Mouse (Mus musculus) ovary, adult 18-20 months (tissue): ENCODE results near the gene Vamp4.
"Not testable (repeated sequence)": the region's sequence is repeated elsewhere in the genome, so short reads cannot be mapped to it uniquely, and the experiment has no call there.

Experiments
- DNase-seq: peaks from one replicate; pipeline ENCODE4 v3.0.0; 2022; ENCODE audit warnings: low spot score, mixed read lengths

Vamp4 gene

DNA sequence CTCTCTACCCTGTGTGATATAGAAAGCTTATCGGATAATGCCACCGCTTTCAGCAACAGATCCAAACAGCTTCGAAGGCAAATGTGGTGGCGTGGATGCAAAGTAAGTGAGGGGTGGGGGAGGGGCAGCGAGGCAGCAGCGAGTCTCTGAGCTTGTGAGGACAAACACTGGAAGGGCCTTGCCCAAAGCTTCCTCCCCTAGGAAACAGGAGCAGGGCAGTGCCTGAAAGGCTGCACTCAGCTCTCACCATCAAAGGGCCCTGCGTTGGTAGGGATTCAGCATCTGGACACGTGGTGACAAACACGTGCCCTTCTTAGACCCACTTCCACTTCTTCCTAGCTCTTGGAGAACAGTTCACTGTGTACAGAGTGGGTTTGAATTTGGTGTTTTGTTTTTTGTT, 19.1 kb downstream of the Vamp4 start:
- no peak for DNase-seq

DNA sequence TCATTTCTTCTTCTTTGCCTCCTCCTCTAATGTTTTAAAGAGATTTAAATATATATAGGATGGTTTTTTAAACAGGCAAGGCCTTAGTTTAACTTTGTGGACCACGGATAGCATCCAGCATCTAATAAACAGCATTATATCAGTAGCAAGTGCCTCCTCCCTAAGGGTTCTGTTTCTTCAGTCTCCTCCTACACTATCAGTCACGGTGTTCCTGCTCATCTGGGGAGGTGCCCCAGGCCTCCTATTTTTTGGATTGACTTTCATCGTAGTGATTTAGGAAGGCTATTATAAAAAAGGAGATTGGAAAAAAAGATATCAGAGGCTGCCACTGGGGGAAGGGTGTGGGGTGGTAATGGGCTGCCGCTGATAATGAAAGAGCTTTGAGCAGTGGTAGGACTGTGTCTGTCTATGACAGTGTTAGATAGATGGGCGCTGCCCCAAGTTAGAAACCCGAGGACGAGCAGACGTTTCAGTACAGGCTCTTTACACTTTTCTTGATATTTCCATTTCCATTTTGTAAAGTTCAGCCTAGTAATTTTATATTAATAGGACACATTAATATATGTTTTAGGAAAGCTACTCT, 20.2 kb downstream of the Vamp4 start:
- no peak for DNase-seq

DNA sequence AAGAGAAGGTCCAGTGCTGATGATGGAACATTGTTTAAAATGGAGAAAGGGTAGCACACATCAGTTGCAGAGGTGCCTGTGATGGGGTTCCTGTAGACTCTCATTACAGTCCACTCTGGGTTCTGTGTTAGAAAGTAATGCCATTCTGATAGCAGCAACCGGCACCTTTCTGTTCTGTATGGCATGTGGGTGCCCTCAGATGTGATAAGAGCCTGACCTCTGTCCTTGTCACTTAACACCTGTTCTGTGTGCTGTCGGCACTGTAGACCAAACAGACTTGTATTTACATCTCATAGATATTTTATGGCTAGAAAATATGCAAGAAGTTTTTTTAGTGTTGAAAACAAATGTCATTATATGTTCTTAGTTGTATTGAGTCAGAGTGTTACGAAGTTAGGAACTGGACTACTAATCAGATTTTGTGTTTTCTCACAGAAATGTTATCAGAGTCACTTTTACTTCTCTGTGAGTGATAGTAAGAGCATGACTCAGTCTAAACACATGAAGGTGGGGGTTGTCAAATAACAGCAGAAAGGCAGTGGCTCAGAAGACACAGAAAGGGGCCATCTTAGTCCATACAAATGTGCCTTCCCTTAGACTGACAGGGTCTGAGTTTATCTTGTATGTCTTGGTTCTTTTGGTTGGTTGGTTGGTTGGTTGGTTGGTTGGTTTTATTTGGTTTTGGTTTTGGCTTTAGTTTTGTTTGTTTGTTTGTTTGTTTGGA, 27.2 kb downstream of the Vamp4 start:
- DNase-seq = no peak

DNA sequence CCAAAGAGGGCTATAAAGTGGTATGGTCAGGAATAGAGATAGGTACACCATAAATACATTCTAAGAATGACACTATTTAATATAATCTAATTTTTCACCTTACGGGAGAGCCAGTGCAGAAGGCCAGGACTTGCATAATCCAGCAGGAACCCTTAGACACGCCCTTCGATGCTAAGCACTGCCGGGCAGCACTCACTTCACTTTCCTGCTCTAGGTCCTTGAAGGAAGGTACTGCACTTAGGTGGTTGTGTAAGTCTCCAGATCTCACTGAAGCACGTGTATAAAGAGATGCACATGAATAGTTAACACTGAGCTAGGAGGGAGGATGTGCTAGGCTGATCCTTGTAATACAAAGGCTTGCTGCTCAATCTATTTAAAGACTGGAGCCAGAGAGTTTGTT, 29.3 kb downstream of the Vamp4 start:
- no peak for DNase-seq

DNA sequence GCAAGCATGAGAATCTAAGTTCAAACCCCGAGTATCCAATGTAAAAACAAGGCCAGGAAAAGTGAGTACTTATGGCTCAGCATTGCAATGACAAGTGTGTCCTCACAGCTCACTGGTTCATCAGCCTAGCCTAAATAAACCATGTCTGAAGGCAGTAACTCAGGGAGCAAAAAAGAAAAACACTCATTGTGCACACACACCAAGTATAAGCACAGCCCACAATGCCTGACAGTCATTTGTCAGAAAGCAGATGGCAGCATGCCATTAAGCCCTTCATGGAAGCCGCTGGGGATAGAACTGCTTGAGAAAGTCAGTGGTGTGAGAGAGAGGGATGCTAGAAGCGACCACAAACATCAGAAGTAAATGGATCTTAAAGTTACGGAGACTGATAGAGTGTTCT, 31.0 kb downstream of the Vamp4 start:
- no peak for DNase-seq

DNA sequence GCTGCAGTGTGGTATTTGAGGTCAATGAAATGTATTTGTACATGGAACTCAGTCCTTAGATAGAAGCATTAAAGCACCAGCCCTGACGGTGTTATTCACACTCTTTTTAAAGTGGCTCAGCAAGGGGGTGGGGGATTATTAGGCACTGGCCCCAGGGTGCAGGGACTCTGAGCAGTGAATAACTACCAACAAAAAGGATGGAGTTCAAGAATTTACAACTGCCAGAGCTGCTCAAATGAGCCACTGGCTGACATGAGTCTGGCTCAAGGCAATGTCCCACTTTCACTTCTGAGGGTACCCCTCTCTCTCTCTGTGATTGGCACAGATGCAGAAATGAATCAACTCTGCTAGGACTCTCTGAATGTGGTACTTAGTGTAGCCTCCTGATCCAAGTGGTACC, 37.8 kb downstream of the Vamp4 start:
- no peak for DNase-seq

DNA sequence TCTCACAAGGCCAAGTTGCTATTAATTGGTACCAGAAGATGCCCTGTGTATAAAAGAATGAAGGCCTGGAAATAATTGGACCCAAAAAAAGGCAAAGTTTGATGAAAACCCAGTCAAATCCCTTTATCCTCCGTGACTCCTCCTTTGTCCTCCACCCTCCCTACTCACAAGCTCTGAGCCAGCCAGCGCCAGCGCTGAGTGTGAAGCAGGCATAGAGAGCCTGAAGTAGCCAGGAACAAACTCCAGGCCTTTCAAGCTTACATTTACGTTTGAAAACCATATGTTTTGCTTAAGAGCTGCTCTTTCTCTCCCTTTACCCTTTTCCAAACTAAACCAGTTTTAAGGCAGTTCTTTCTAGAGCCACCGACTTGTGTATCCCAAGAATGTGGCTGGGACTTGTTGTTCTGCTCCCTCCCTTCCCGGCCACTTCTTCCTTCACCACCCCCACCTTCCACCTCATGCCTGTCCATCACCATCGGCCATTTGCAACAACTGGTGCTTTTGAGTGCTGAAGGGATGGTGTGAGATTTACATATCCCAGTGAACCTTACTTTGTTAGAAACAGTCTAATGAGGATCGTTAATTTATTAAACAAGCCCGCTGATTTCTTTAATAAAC, 39.4 kb downstream of the Vamp4 start:
- DNase-seq = no peak

DNA sequence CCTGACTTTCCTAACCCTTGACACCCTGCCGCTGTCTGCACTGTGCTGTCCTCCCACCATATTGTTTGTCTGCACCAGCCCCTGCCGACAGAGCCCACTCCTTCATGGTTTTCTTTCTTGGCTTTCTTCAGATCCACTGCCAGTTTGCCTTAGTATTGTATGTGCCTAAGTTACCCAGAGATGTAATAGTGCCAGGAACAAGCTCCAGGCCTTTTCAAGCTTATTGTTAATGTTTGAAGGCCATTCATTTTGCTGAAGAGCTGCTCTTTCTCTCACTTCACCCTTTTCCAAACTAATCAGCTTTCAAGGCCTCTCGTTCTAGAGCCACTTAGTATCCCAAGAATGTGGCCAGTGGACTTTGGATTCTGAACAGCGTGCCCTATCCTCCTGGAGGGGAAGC, 40.9 kb downstream of the Vamp4 start:
- no peak for DNase-seq

DNA sequence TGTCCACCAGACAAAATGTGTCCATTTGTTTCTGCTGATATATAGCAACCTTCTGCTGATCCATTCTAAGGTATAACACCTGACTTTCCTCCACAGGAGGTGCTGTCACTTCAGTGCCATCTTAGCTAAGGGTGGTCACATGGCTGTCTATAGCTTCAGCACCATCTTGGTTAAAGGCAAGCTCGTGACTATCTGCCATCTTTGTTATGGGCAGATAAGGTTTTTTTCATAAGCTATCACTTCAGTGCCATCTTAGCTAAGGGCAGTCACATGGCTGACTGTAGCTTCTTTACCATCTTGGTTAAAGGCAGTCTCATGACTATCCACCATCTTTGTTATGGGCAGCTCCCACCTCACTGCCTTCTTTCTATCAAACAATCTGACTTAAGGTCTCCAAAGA, 45.2 kb downstream of the Vamp4 start:
- no peak for DNase-seq

DNA sequence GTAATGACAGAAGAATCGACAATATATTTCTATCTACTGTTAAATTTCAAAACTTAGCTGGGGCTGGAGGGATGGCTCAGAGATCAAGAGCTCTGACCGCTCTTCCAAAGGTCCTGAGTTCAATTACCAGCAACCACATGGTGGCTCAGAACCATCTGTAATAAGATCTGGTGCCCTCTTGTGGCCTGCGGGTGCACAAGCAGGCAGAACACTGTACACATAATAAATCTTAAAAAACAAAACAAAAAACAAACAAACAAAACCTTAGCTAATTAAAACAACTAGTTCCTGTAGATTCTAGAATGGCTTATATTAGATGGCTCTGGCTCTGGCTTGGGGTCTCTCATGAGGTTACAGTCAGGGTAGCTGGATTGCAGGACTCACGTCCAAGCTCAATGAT, 50.2 kb downstream of the Vamp4 start:
- DNase-seq = no peak

DNA sequence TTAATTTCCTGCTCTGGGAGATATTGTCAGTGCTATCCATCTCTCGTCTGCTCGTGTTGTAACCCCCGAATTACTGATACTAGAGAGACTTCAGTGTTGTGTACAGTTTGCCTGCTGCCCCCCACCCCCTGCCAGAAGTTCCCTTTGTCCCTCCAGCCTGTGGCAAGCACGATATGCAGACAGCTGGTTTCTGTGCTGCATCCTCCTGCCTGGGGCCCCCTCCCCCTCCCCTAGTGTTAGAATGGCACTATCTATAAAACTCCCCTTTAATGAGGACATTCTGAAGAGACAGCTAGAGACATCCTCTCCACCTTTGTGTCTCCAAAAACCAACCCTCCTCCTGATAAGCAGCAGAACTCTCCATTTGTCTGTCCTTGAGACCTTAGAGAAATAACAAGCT, 53.6 kb downstream of the Vamp4 start:
- peak; percentile 8 for DNase-seq

DNA sequence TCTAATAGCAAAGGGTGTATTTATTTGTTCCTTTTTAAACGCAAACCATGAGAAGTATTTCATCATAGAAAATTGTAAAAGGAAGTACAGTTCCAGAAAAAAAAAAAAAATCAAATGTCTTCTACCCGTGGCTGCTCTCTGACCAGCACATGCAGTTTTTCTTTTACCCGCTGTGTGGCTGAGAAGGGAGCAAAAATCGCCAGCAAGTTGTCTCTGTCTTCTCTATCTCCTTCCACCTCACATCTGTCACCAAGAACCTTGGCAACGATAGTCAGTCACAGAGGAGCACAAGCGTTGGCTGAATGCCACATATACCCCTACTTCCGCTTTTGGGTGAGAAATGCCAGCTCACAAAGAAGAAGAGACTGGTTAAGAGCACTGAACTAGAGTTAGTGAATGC, 54.9 kb downstream of the Vamp4 start:
- DNase-seq = no peak

DNA sequence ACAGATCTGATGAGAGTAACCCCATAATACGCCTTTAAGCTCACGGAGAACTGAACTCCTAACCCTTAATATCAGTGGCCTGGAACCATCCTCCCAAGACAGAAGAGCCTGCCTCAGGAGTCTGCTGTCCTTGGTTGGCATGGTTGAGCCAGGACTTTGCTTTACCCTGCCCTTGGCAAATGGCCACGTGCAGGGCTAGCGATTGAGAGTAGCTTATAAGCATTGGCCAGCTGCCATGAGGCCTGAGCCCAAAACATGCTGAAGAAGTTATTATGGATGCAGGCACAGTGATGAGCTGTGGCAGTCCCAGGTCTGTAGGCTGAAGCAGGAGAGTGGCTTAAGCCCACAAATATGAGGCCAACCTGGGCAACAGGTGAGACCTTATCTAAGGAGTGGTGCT, 57.5 kb downstream of the Vamp4 start:
- peak; percentile 44 for DNase-seq

DNA sequence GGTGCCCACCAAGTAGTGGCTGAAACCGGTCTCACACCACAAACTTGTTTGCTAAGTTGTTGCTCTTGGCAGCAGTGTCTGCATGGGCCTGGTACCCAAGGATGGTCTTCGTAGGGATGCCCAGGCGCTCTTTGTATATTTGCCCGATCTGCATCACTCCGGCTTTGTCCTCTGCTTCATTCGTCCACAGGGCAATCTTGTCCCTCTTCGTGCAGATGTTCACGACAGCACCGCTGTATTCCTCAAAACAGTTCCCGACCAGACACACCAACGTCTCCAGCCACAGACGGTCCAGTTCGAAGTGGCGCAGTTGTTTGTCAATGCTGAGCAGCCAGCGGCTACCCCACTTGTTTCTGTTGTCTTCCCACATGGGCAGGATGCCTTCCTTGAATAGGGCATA, 58.0 kb downstream of the Vamp4 start:
- not testable (repeated sequence) for DNase-seq

DNA sequence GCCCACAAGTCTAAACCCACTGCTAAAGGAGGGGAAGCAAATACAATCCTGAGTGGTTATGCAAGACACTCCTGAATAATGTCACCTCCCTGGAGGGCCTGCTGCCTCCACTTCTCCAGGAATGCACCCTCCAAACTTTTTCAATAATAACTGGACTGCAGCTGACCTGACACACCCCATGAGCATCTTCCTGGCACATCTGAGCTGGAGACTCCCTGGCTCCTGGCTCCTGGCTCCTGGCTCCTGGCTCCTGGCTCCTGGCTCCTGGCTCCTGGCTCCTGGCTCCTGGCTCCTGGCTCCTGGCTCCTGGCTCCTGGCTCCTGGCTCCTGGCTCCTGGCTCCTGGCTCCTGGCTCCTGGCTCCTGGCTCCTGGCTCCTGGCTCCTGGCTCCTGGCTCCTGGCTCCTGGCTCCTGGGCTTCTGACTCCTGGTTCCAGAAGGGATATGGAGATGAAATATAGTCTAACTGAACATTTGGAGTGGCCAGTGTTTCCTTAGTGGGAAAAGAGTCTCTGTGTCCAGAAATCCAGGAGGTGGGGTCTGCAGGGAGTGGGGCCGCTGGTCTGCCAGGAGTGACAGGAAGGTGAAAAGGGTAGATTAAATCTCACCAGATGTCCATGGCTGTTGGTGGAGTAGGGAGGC, 65.1 kb downstream of the Vamp4 start:
- not testable (repeated sequence) for DNase-seq

DNA sequence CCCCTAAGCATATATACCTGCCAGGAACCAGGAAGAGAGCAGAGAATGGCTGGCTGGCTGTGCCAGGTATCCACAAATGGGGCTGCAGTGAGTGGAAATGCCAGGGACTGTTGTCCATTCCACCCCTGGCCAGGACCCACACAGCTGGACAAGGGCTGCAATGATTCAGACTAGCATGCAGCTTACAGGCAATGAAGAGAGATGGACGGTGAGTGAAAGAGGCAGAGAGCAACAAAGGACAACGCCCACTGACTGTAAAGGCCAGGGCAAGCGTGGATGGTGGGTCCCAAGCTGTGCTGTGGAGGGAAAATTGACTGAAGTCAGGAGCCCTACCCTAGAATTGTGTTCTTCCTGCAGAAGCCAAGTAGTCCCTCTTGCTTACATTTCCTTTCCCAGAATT, 66.2 kb downstream of the Vamp4 start:
- DNase-seq = no peak

DNA sequence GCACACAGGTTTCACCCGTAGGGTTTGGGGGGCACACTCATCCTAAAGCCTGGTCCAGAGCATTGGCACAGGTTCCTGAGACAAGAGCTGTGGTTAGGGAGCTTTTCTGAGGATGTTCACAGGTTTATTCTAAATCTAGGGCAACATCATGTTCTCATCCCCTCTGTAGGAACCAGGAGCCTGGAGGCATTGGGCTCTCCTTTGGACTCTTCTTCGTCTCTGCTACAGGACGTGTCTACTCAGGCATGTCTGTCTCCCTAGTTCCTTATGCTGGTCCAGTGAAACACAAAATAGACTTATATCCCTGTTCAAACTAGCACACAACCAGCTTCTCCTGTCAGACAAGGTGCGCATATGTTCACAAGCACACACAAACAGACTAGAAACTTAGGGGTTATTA, 68.2 kb downstream of the Vamp4 start:
- DNase-seq = no peak

DNA sequence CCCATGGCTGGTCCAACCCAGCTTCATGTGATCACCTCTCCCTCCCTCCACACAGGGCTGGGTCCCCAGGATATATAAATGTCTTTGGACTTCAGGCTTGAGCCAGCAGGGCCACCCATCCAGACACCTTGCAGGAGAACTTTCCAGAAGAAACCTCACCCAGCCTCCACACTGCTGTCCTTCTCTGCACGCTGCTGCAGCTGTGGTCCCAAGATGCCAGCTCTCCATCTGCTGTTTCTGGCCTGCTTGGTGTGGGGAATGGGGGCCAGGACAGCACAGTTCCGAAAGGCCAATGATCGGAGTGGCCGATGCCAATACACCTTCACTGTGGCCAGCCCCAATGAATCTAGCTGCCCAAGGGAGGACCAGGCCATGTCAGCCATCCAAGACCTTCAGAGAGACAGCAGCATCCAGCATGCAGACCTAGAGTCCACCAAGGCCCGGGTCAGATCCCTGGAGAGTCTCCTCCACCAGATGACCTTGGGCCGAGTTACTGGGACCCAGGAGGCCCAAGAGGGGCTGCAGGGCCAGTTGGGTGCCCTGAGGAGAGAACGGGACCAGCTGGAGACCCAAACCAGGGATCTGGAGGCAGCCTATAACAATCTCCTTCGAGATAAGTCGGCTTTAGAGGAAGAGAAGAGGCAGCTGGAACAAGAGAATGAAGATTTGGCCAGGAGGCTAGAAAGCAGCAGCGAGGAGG, 68.9 kb downstream of the Vamp4 start, which contains the start of gene Myoc:
Gene Myoc, plus strand, starts transcription at position 105 of the 700 bp plus-strand sequence.
- no peak for DNase-seq

DNA sequence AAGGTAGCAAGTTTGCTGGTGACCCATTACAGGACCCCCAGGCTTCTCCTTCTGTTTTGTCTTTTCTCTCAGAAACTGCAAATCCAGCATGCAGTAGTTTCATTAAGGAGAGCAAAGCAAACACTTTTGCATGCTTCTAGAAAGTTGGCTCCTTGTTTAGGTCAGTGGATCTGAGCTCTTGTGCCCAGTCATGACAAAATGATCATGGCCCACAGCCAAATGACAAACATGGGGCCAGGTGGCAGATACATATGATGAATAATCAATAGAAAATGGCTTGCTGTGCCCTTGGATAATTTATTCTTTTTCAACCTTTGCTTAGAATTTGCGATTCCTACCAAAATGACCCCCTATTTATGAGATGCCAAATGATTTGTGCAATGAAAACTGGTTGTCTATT, 69.5 kb downstream of the Vamp4 start:
- DNase-seq = no peak

DNA sequence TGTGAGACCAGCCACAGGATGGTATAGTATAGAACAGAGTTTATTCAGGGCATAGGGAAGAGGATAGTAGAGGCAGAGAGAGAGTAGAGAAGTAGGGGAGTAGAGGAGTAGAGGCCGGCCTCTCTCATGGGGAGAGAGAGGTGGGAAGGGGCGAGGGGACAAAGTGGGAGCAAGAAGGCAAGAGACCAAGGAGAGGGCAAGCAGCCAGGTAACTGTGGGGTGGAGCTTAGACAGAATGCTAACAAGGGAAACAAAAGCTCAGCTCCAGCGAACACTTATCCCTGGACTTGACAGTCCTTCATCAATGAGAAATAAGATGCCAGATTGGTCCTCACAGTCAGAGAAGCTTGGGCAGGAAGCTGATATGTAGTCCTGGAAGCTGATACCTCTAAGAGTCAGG, 72.3 kb downstream of the Vamp4 start:
- DNase-seq = no peak

DNA sequence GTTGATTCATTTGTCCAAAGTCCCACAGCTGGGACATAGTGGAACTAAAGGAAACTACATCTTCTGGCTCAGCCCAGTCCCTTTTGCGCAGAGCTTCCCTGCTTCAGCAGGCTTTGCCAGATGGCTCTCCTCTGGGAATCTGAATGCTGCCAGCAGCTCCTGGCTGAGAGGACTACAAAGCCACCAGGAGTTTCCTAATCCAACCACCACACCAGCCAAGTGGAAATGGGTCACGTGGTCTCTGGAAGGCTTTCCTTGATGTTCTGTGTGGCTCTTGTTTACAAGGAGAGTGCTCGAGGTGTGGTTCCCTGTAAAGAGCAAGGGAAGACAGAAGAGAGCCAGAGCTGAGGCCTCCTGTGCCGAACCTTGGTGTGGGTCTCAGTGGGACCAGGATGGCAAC, 73.4 kb downstream of the Vamp4 start:
- peak; percentile 65 for DNase-seq

DNA sequence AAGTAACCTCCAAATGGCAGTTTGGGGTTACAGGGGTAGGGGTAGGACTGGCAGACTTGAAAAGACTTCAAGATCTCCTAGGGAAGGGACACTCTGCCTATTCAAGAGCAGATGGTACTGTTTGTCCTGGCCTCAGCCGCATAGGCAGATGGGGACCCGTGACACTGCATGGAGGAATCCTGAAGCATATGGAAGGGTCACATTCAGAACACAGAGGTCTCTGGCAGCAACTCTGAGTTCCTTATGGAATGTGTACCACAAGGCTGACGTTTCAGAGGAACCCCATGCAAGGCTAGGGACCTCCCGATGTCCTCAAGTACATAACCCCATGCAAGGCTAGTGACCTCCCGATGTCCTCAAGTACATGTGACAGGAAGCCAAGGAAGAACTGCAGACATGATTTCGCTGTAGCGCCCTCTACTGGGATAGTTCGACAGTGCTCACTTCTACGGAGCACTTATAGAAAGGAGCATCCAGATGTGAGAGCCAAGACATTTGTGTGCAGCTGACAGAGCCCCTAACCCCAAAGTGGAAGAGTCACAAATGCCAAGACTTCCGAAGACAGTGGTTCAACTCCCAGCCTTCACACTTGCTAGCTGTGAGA, 75.9 kb downstream of the Vamp4 start:
- DNase-seq = no peak
